Mouse (Mus musculus) cerebellum, adult 9-11 months (tissue): ENCODE results near the gene Gm20388.
A peak's percentile ranks its signal among the peaks of the same experiment; 100 is the strongest.

Experiments used
- DNase-seq: peaks from one replicate; pipeline ENCODE4 v3.0.0; 2022

Gene Gm20388

DNA sequence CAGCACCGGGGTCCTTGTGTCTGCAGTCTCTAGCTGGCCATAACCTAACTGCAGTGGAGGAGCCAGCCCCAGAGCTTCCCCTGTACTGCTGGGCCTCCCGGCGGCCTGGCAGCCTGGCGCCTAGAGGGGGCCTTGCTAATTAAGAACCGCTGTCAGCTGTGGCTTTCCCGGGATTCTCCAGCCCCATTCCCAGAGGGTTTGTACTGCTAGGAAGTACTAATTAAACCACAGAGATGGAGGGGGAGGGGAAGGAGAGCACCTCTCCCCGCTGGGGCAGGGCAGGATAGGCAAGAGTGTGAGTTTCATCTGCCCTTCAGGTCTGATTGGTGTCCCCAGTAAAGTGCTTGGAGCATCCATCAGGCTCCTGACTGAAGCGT lies 652.7 kb downstream of the Gm20388 start:
- DNase-seq = peak; percentile 61

DNA sequence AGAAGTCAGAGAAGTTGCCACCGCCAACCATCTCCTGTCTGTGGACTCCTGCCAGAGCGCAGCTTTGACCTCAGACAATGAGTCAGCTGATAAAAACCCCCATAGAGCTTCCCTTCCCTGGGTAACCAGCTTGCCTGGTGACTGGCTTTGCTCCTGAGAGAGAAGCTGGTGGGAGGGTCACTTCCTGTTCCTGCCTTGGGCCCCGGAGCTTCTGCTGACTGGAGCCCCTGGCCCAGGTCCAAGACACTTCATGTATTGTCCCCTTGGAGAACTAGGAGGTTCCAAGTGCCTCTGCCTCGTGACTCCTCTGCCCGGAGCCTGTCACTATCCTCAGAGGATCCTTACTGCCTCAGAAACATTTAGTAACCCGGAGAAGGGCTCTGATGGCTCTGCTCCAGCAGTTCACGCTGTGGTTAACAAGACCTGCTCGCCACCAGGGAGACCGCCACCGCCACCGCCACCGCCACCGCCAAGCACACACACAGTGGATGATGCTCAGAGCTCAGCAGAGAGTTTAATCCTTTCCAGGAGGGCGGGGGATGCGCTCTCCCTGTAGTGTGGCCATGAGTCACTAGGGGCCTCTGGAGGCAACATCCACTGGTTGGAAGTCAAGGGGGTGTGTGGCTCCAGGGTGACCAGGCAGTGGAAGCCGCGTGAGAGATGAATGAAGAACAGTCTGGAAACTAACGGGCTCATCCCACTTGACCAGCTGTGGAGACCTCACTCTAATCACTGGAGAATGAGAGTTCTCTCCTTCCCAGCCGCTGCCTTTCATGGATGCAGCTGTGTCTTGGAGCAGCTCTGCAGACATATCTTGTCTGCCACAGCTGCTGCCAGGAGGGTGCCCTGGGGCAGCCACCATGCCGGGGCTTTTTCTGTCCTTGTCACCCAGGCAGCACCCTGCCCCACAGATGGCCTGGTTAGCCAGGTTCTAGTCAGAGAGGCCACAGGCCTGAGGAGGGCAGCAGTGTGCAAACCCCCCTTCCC lies 653.5 kb downstream of the Gm20388 start:
- DNase-seq = peak; percentile 83

- peak; percentile 52 for DNase-seq
These were observed 654.6 kb downstream of the Gm20388 start for GRCm38 (mm10) chr8:120565151-120565711.

DNA sequence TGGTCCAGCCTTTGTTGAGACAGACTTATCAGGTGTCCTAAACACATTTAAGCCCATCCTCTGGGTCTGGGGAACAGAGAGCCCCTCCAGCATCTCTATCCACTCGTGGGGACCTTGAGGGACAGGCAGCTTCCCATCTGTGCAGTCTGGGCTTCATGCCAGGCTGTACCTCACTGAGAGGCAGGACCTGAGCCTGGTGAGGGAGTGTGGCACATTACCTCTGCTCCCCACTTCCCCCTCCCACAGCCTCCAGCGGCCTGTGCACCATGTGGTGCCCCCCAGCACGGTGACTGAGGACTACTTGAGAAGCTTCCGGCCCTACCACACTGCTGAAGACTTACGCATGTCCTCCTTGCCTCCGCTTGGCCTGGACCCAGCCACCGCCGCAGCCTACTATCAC lies 656.0 kb downstream of the Gm20388 start:
- DNase-seq = peak; percentile 78

- DNase-seq = peak; percentile 43
These were observed 657.1 kb downstream of the Gm20388 start for GRCm38 (mm10) chr8:120567731-120568130.

DNA sequence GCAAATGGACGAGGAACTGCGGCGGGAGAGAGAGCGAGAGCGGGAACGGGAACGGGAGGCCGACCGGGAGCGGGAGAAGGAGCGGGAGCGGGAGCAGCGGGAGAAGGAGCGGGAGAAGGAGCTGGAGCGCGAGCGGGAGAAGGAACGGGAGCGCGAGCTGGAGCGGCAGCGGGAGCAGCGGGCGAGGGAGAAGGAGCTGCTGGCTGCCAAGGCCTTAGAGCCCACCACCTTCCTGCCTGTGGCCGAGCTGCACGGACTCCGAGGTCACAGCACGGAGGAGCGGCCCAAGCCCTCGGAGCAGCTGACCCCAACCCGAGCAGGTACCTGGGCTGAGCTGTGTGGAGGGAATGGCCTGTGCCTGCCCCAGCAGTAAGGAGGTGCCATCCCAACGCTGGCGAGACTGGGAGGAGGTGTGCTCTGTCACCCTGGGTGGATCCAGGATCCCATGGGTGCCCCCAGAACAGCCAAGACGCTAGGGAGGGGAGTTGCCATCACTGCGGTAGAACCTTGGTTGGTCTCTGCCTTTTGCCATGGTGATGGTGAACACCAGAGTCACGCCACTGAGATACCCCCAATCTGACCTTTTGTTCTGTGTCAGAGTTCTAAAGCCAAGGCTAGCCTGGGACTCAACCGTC lies 657.6 kb downstream of the Gm20388 start:
- DNase-seq = peak; percentile 38

GRCm38 (mm10) chr8:120569123-120569522 lies 658.5 kb downstream of the Gm20388 start:
- DNase-seq = no peak

DNA sequence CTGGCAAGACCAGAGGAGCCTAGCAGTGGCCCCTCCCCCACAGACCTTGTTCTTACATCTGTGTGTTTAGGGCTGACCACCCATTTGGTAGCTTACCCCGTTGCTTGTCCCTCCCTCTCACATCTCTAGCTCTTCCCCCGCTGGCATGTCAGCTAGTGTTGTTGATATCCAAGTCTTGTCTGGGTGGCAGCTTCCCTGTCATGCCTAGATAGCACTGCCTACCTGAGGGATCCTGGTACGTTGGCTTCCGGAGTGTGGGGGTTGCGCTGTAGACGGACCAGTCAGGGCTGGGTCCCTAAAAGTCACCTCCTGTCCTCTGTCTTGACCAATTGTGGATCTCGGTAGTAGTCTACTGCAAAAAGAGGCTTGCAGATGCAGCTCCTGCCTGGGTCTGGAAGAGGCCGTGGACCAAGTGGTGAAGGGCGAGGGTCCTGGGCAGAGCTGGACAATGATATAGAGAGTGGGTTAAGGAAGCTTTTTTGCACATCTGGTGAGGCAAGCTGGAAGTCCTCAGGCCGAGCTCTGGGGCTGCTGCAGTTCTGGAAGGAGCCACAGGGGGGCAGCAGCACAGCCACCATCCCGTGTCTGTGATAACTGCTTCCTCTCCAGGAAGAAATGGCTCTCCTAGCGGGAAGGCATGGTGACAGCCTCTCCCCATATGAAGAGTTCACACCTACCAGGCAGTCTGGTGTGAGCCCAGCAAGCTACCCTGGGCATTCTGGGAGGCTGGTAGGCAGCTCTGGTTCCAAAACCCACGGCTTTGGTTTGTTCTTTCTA lies 659.5 kb downstream of the Gm20388 start:
- peak; percentile 75 for DNase-seq

- DNase-seq = no peak
These were observed 660.9 kb downstream of the Gm20388 start for GRCm38 (mm10) chr8:120571561-120571960.

- peak; percentile 74 for DNase-seq
These were observed 661.9 kb downstream of the Gm20388 start for GRCm38 (mm10) chr8:120572534-120572933.

DNA sequence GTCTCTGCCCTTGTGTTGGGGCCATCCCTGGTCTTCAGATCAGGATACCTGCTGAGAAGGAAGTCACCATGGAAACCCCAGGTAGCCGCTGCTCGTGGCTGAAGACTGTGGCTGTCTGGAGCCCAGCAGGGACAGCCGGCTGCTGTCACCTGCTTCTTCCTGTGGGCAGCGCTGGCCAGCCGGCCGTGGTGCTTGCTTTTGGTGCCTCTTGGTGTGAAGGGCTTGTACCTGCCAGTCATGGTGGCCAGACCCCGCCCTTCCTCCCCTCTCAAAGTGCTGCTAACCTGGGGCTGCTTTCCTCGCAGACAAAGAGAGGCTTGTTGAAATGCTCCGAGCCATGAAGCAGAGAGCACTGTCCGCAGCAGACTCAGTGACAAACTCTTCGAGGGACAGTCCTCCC lies 663.2 kb downstream of the Gm20388 start:
- no peak for DNase-seq

- peak; percentile 24 for DNase-seq
These were observed 664.3 kb downstream of the Gm20388 start for GRCm38 (mm10) chr8:120574941-120575340.

- DNase-seq = no peak
These were observed 665.2 kb downstream of the Gm20388 start for GRCm38 (mm10) chr8:120575801-120576200.

DNA sequence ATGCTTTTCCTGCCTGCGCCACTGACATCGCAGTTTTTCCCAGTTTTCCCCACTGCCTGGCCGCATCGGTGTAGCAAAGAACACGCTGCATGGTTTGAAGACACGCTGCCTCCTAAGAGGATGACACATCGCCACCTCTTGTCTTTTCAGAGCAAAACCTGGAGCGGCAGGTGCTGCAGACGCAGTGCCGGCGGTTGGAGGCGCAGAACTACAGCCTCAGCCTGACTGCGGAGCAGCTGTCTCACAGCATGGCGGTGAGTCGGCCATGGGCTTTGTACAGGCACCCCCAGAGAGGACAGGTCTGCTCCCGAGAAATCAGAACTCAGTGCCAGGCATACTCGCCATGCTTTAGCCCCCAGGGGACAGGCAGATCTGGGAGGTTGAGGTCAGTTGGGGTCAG lies 667.2 kb downstream of the Gm20388 start:
- peak; percentile 66 for DNase-seq

DNA sequence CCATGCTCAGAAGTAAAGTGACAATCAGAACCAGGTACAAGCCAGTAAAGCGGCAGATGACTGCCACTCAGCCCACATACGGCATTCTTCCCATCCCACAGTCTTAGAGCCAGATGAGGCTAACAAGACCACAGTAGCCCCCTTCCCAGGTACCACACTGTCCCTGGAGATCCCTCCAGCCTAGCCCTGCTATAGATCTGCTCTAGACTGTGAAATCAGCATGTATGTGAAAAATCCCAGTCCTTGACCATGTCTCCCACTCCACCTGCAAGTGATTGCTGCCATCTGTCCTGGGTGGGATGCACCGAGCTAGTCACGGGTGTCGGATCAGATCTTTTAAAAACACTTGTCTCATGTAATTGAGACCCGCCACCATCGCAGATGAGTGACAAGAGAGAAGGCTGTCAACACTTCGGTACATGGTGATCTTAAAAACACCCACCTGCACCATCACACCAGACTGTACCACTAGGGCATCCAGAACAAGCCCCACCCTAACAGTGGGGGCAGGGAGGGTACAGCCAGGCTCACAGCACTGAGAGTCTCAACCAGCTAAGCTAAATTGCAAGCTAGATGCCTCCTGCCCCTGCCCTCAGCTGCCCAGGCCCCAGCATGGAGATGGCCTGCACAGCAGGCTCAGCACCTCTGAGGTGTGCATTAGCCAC lies 669.8 kb downstream of the Gm20388 start:
- no peak for DNase-seq

DNA sequence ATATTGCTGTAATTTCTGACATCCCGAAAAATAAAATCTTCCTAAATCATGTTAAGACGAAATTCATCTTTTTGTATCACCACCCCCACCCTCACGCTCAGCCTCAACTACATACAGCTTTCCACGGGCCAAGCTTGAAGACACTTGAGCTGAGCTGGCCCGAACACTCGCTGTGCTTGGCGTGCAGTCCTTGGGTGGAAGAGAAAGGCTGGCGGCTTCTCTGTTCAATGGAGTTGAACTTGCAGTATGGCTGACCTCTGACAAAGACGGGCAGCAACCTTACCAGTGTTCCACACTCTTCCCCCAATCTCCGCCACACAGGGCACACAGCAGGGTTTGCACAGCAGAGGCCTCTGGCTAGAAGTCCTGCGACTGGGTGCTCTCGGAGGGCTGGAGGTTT lies 670.7 kb downstream of the Gm20388 start:
- no peak for DNase-seq

DNA sequence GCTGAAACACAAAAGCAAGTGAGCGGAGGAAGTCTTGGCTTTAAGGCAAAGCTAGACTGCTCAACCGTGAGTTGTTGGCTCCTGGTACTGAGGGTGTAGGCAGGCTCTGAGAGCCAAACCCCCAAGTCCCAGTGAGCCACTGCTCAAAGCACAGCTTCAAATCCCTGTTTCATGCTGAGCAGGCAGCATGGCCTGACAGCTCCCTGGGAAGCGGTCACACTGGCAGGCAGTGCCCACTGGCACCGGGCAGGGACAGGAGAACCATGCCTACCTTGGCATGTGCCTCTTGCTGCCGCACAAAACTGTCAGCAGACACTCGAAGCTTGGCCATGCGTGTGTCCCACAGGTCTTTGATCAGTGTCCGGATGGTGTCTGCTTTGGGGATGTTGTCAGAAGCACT lies 671.2 kb downstream of the Gm20388 start:
- no peak for DNase-seq

DNA sequence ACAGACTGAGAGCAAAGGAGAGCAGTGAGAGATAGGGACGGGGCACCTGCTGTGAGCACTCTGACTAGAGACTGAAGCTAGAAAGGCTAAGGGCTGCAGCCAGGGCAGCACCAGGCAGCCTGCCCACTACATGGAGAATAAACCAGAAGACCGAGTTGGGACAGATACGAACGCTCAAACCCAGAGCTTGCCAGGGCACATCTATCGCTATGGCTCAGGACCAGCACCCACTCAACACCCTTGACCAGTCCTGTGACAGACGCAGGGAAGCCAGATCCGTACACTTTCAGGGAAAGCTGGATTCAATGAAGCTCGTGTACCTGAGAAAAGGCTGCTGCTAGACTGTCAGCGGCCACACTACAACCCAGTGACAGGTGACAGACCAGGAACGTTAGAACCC lies 674.9 kb downstream of the Gm20388 start:
- DNase-seq = no peak

GRCm38 (mm10) chr8:120588908-120589771 lies 678.5 kb downstream of the Gm20388 start, which contains the start of gene Gins2:
Gene Gins2 (minus strand): TSS chr8:120589304.
- peak; percentile 100 for DNase-seq

DNA sequence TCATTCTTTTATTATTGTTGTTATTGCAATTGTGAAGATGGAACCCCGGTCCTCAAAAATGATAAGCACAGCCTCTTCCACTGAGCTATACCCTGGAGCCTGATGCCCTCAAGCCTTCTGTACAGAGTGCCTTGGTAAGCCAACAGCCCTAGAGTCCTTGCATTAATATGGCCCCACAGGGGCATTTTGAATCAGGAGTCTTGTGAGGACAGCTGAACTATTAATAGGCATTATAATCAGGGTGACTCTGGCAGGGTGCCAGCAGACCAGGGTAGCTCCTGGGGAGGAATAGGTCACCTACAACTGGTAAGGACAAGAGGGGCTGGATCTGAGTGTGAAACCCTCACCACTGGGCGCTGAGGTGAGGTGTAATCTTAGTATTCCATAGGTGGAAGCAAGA lies 679.3 kb downstream of the Gm20388 start:
- DNase-seq = peak; percentile 78

DNA sequence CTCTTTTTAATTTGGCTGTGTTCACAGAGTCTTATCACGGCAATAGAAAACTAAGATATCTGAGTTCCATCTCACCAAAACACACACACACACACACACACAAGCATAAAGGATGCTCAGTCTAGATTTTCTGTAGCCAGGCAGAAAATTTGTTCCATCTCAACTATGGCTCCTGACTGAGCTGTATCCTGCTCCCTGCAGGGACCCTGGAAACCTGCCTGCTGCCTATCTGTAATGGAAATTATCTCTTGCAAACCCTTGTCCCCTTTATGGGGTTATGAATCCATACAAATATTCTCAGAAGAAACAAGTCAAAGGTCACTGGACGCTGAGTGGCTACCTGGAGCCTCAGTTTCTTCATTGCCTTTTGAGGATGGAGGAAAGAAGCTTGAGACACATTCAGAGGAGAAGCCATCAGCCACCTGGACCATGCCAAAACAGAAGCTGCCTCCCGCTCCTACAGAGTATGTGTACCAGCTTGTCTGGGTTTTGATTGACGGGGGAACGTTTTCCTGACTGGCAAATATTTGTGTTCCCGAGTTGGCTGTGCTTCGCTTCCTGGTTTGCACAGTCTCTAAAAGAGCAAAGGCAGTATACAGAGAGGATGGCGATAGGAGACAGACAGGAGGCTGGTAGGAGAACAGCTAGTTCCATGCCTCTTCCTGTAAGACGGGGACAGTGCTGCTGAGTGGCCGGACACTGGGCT lies 681.1 kb downstream of the Gm20388 start:
- no peak for DNase-seq
